Mouse (Mus musculus) spleen, embryonic (tissue): Measurements from ENCODE around the gene Adam21.
"Not testable (repeated sequence)": the region's sequence is repeated elsewhere in the genome, so short reads cannot be mapped to it uniquely, and the experiment has no call there.

Source experiments
- CTCF ChIA-PET: fragments of 350-600 bp; sonication (Branson Sonifier 250); formaldehyde crosslinking; loops from one replicate; lab custom pipeline; 2022; lab: Charles Lee

Adam21 gene

DNA sequence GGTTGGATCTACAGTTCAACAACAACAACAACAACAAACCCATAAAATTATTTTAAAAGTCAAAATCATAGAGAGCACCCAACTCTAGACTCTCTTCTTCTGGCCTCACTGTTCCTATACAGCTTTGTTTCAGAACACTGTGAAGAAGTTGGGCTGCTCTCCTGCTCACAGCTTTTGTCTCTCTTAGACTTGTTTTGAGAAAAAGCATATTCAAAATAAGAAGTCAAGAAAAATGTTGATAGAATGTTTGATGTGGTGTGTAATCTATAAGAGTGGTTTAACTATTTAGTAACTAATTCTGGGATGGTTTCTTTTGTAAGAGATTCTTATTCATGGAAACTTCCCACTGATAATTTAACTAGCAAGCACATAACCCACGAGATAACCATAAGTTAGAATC is at the start of gene Adam21:
Gene Adam21 (minus strand): TSS at position 101 of the 400 bp plus-strand sequence.
- CTCF ChIA-PET, result no interaction called here

DNA sequence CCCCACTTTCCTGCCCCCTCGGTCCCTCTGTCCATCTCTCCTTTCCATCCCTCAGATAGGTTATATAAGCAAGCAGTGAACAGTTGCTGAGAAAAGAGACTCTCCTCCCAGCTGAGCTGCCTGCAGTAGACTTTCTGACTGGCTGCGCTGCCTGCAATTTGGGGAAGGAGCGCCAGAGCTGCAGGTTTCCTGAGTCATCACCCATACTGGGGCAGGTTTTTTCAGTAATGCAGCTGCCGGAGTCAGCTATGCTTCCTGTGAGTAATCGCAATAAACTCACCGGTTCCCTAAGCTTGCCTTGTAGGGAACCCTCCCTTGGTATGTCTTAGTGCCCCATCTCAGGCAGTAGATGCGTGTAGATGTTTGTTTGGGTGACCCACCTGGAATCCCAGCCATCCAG is 48.7 kb upstream of the Adam21 start:
- CTCF ChIA-PET, result no interaction called here

DNA sequence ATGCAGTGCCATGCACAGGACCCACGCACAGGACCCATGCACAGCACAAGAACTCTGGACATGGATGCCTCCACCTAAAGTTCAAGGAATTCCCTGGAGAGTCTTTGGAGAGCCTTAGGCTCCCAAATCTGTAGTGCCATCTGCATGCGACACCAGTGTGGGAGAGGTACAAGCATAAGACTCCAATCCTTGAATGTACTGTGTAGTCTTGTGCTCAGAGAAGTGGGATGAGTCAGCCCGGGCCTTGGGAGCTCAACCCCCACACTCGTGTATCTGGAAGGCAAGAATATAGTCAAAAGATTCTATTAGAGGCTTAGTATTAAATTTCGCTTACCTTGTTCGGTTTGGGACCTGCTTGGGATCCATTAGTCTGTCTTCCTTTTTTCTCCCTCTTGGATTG is 47.5 kb upstream of the Adam21 start:
- CTCF ChIA-PET, result no interaction called here

DNA sequence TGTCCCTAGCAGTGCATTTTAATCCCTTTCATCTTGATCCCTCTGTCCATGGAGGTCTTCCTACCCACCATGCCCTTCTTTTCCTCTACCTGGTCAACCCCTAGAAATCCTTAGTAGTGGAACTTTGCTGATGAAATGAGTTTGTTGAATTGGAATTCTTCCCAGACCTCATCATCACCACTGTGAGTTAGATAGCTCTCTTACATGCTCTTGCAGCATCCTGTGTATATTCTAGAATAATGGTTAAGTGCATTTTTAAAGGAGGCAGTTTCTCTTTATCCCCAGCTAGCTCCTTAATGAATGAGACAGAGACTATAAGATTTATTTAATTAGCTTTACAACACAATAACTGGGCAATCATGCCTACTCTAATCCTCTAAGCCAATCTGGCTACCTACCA is 41.2 kb upstream of the Adam21 start:
- CTCF ChIA-PET, result no interaction called here

DNA sequence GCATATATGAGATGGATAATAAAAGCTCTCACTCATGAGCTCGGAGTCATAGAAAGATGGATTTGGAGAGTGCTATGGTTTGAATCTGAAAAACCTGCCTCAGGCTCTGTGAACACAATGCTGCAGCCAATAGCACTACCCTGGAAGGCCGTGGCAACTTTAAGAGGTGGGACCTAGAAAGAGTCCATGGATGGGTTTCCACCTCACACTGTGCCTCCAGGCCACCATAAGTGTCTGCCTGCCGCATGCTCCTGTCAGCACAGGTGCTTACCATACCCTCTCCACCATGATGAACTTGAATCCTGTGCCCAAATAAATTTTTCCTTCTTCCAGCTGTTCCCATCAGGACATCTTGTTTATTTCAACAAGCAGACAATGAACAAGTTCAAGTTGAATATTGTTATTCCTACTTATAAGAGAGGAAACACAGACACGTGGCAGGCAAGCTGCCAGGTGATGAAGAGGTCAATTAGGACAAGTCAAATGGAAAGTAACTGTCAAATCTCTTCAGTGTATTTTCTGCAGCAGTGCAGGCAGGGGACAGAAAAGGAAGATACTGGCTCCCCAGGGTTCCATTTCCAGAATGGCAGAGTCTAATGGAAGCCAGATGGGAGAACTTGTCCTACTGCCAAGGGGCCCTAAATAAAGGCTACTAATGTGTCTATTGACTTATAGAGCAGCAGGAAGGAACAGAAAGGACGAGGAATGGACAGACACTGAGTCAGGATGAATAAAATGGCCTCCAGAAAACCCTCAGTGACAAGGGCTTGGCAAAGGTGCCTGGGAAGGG is 36.9 kb upstream of the Adam21 start:
- CTCF ChIA-PET, result no interaction called here

DNA sequence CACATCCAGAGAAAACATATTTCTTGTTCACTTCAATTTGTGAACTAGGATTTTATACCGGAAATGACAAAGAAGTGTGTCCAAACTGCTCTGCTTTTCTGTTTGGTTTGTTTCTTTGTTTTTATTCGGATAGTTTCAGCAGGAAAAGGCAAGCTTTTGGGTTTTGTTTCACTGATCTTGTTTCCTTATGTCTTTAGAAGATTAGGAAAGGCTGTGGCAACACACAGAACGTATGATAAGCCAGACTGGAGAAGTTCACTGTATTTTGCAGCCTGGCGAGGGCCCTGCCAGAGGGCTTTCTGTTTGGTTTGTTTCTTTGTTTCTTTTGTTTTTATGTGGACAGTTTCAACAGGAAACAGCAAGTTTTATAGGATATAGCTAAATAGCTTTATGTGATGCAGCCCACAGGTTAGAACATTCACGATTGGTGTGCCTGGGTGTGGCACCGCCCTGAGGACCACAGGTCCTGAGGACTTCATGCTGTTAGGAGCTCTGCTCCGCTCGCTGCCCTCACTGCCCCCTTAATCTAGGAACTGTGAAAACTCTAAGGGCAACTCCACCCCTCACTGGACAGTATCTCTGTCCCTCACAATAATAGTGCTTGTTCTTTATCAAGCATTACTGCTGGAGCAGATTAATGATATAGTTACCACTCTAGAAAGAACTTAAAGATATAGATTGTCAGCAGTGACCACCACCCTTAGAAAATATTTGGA is 28.4 kb upstream of the Adam21 start:
- CTCF ChIA-PET, result interaction anchor here (0.6 kb wide), 1 partner anchor 1134 kb away, joined by 4 read pairs; no protein-coding TSS in a partner anchor

DNA sequence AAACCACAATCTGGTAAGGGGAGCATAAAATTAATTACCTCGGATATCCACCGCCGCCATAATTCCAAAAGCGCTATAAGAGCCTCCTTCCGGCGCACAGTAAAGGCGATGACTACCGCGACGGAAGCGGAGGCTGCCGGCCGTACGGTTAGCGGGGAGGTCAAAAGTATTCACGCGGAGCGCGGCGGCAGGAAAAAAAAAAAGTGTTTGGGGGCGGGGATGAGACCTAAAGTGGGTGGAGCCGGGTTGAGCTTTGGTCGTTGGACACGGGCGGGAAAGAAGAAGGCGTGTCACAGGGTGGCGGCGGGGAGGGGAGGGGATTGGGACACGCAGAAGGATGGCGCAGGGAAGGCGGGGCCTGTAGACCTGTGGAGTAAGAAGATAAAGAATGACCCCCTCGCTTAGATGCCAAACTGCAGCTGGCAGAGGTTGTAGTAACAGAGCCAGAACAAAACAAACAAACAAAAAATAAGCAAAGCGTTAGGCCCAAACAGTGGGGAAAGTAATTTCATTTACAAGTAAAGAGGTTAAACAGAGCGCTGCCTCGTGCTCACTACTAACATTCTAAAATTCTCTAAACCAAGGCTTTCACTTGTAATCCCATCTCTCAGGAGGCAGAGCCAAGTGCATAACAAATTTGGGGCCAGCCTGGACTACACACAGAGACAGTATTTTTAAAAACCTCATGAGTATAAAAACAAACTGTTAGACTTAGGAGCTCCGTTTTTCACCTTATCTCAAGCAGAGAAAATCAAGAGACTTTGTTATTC is 26.8 kb upstream of the Adam21 start, which contains the start of gene Med6:
Gene Med6 (minus strand): TSS at position 107 of the 770 bp plus-strand sequence.
- CTCF ChIA-PET, result interaction anchor here (0.6 kb wide), 1 partner anchor 192 kb away, joined by 3 read pairs; no protein-coding TSS in a partner anchor

GRCm38 (mm10) chr12:81567931-81568330 is 343 bp downstream of the Adam21 start:
- CTCF ChIA-PET, result no interaction called here

DNA sequence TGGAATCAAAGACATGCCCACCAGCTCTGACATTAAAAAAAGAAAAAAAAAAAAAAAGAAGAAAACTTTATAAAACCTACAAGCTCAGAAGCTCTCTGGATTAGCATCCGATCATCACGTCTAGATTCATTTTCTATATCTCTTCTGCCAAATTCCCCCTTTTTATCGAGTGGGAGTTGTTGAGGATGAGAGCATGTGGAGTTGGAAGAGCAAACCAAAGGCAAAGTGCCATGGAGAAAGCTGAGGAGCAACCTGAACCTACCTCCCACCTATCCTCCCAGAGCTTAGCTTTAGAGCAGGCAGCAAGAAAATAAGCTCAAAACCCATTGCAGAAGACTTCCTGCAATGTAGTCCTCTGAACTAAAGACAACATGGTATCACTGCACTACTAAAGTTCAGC is 4.1 kb downstream of the Adam21 start:
- CTCF ChIA-PET, result no interaction called here

GRCm38 (mm10) chr12:81549286-81549685 is 19.0 kb downstream of the Adam21 start:
- CTCF ChIA-PET, result no interaction called here

DNA sequence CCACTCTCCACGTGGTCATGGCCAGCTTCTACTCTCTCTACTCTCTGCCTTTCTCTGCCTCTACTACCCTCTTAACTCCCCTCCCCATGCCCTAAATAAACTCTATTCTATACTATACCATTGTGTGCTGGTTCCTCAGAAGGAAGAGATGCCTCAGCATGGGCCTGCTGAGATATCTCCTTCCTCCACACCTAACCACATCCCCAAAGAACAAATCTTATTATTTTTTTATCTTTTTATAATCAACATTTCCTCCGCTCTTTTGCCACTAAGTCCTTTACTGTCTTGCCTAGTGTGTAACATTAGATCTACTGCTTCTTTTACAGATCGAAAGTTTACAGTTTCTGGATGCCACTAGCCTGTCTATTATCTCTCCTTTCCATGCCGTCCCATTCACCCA is 21.1 kb downstream of the Adam21 start:
- CTCF ChIA-PET, result no interaction called here

- CTCF ChIA-PET, result no interaction called here
These were observed 35.2 kb downstream of the Adam21 start for GRCm38 (mm10) chr12:81533029-81533419.

DNA sequence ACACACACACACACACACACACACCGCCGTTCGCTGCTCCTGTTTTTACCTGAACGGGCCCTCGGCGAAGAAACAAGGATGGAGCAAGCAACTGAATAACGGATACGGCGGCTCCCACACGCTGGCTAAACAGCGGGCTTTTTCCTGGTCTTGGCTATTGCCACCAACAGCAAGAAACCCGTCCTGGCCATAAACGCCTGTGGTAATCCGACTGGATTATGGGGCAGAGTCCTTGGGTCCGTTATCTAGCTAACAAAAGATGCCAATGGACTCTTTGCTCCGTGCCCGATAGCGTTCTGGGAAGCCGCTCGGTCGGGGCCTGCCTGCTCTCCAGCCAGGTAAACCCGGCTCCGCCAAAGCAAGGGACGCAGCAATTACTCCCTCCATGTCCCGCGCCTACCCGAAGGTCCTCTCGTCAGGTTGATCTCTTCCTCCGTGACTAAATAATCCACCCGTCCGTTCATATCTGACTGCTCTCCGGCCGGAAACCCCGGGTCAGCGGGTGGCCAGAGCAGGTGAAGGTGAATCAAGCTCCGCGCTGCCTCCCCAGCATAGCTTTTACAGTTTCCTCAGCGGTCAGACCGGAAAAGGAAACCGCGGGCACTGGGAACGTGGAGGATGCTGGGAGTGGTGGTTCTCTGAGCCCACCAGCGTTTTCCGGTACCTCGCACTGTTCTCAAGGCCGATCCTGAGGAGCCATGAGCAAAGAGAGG is 35.8 kb downstream of the Adam21 start, which contains the start of the genes Gm20498 and Synj2bp:
Gene Gm20498 (minus strand): TSS at position 590 of the 713 bp plus-strand sequence.
Gene Synj2bp (minus strand): TSS at position 596 of the 713 bp plus-strand sequence.
- CTCF ChIA-PET, result no interaction called here

- CTCF ChIA-PET, result not testable (repeated sequence)
These were observed 37.7 kb downstream of the Adam21 start for GRCm38 (mm10) chr12:81530587-81530986.
